Mouse (Mus musculus) heart, adult 18-20 months (tissue): ENCODE data around the gene Sirpb1c. TPM values are rescaled to one million over a fixed set of nuclear protein-coding genes. Genes with fewer than 3 reads are reported as not detected.
"Not testable (repeated sequence)": the region's sequence is repeated elsewhere in the genome, so short reads cannot be mapped to it uniquely, and the experiment has no call there.

Experiments used
- DNase-seq, 2 experiments: peaks; one replicate each; pipeline ENCODE4 v3.0.0; 2021 to 2022; ENCODE audit warnings: mixed read lengths in 1 of 2
- long read RNA-seq, 2 experiments: library from polyadenylated mRNA; stranded (forward); transcript quantifications; one replicate each; pipeline ENCODE4 v2.0.0; 2021
- total RNA-seq, 2 experiments: library from RNA; stranded (reverse); gene quantifications; 2 replicates each; pipeline ENCODE4 v1.2.3; 2021

Sirpb1c gene
- total RNA-seq, result not detected
- long read RNA-seq, experiment 1, partial matches to known transcripts, result 0 of 1 reads
- long read RNA-seq, experiment 1, other reads (novel, unspliced or antisense), result 0 of 1 reads
- long read RNA-seq, experiment 2, result 0 reads

DNA sequence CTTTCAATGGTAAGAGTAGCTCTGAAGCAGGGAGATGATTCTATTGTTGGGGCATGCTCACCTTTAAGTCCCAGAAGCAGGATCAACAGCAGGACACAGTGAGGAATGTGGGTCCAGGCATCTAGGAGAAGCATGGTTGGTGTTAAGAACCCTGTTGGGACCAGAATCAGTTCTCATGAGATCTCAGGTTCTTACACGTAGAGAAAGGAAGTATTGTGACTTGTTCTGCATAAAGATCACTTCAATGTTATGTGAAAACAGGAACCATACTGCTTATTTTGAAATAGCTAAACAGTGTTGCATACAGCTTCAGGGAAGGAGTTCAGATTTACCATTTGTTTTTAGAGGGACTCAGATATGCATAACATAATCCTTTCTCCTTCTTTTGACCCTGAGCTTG, at the start of gene Sirpb1c:
Gene Sirpb1c, minus strand, starts transcription at position 249 of the 400 bp plus-strand sequence.
- not testable (repeated sequence) for DNase-seq

DNA sequence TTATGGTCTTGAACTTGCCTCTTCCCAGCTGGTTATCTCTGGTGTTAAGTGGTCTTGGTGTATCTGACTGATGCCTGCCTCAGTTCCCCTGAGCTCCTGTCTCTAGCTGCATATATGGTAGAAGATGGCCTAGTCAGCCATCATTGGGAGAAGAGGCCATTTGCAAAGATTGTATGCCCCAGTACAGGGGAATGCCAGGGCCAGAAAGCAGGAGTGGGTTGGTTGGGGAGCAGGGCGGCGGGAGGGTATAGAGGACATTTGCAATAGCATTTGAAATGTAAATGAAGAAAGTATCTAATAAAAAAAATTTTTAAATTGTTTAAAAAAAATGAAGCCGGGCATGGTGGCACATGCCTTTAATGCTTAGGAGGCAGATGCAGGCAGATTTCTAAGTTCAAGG, 38.1 kb upstream of the Sirpb1c start:
- no peak for DNase-seq

DNA sequence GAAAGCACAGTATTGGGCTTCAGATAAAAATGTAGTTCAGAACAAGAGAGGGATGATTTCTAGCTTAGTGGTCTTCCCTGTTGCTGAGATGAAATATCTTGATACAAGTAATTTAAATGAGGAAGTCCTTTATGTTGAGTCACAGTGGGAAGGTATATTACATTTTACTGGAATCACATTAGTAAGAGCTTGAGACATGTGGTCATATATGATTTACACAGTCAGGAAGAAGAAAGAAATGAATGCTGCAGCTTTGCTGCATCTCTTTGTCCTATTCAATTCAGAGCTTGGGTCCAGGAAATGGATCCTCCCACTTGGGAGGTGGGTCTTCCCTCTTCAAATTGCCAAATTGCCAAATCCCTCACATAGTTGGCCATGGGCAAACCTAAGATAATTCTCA, 7.4 kb upstream of the Sirpb1c start:
- DNase-seq, result not testable (repeated sequence)

DNA sequence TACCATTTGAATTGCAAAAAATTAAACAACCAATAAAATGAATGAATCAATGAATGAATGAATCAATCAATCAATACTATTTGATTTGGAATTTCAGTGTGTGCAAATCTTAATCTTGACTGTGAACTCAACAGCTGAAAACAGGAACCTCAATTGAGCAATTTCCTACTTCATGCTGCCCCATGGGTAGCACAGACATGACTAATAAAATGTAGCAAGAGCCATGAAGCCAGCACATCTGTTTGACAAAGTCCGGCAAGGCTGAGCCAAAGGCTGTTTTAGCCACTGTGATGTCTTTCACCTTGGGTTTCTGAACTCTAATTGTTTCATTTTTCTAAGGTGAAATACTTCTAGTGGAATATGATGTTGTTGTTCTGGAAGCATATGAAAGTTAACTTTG, 1.6 kb upstream of the Sirpb1c start:
- no peak for DNase-seq

DNA sequence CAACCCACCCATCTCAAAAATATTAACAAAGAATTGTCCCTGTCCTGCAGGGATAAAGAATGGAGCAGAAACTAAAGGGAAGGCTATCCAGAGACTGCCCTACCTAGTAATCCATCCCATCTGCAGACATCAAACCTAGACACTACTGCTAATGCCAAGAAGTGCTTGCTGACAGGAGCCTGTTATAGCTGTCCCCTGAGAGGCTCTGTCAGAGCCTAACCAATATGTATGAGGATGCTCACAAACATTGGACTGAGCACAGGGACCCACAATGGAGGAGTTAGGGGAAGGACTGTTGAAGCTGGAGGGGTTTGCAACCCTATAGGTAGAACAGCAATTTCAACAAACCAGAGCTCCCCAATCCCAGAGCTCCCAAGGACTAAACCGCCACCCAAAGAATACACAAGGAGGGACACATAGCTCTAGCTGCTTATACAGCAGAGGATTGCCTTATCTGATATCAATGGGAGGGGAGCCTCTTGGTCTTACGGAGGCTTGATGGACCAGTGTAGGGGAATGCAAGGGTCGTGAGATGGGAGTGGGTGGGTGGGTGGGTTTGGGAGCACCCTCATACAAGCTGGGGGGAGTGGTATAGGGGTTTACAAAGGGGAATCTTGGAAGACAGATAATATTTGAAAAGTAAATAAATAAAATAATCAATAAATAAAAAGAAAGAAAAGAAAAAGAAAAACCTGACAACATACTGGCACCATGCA, 838 bp downstream of the Sirpb1c start:
- no peak for DNase-seq

DNA sequence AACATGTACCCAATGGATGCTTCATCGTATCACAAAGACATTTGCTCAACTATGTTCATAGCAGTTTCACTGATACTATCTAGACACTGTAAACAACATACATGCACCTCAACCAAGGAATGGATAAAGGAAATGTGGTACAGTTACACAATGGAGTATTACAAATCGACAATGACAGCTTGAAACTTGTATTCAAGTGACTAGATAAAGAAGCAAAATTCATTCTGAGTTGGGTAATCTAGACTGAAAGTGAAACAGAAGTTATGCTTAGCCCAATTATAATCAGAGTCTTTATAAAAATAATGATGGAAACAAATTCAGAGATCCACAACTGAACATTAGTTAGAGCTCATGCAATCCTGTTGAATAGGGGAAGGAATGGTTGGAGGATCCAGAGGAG, 74.7 kb downstream of the Sirpb1c start:
- DNase-seq, result not testable (repeated sequence)

Other genes starting within 250 kb of the Sirpb1c start
- not detected for gene Gm5150, start 157.9 kb upstream of the Sirpb1c start, total RNA-seq